Mouse (Mus musculus) E14TG2a.4 (cell line): ENCODE results near the gene Slc3a2.
"Not testable (repeated sequence)": the region's sequence is repeated elsewhere in the genome, so short reads cannot be mapped to it uniquely, and the experiment has no call there.

Experiments used
- H3K27me3 ChIP-seq: 2 replicates; pipeline ENCODE4 v1.6.1; 2014; ENCODE audit warnings: low read length, control low read depth; ENCODE audit not compliant: insufficient read depth
- H3K36me3 ChIP-seq: 2 replicates; pipeline ENCODE4 v1.6.1; 2014; ENCODE audit warnings: low read length, control low read depth; ENCODE audit not compliant: insufficient read depth
- H3K4me1 ChIP-seq: replicated peaks from 2 replicates; pipeline ENCODE4 v1.6.1; 2014; ENCODE audit warnings: low read depth, low read length, control low read depth
- H3K4me3 ChIP-seq: replicated peaks from 2 replicates; pipeline ENCODE4 v1.5.1; 2014; ENCODE audit warnings: mild to moderate bottlenecking, low read length
- H3K9me3 ChIP-seq: 2 replicates; pipeline ENCODE4 v1.6.1; 2014; ENCODE audit warnings: low read length, control low read depth
- CTCF ChIP-seq: conservative IDR thresholded peaks from 2 replicates; pipeline ENCODE4 v1.5.1; 2014; ENCODE audit warnings: low read length
- NANOG ChIP-seq: IDR thresholded peaks from 2 replicates; pipeline ENCODE4 v1.6.1; 2014; ENCODE audit warnings: borderline replicate concordance, low read length, mixed read lengths
- POU5F1 ChIP-seq: IDR thresholded peaks from 2 replicates; pipeline ENCODE4 v1.6.1; 2014; ENCODE audit warnings: low read length, borderline replicate concordance

The Slc3a2 gene

DNA sequence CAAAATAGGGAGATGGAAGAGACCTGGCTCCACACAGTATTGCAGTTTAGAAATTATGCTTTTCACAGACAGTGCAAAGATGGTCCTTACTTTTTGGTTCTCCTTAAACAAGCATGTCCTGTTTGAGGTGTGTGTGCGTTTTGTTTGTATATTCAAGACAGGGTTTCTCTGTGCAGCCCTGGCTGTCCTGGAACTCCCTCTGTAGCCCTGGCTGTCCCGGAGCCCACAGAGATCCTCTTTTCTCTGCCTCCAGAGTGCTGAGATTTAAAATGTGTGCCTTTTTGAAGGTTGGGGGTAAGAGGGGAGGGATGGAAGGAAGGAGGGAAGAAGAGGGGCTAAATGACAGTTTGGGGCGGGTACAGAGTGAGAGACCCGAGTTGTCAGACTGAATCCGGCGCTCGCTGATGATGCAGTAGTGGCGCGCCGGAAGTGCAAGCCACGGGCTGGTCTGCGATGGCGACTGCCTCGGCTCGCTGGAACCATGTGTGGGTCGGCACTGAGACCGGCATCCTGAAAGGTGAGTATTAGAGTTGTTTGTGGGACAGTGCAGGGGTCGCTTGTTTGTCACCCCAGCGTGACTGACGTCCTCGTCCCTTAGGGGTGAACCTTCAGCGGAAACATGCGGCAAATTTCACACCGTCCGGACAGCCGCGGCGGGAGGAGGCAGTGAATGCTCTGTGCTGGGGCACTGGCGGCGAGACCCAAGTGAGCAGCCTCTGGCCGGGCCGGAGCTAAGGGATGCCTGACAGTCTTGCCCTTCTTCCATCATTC is 12.4 kb upstream of the Slc3a2 start, which contains the start of gene Wdr74:
Gene Wdr74 (plus strand): TSS at position 439 of the 771 bp plus-strand sequence.
- peaks cover 49% of the 10 kb centered on the region for H3K4me1 ChIP-seq
- H3K9me3 ChIP-seq: peaks cover 9% of the 10 kb centered on the region
- H3K27me3 ChIP-seq: no peaks in the 10 kb centered on the region
- peak within 1 kb of the TSS; percentile 100 for H3K4me3 ChIP-seq
- peaks cover 39% of the 10 kb centered on the region for H3K36me3 ChIP-seq
- TF ChIP-seq CTCF (no peak), NANOG (no peak), POU5F1 (no peak)

DNA sequence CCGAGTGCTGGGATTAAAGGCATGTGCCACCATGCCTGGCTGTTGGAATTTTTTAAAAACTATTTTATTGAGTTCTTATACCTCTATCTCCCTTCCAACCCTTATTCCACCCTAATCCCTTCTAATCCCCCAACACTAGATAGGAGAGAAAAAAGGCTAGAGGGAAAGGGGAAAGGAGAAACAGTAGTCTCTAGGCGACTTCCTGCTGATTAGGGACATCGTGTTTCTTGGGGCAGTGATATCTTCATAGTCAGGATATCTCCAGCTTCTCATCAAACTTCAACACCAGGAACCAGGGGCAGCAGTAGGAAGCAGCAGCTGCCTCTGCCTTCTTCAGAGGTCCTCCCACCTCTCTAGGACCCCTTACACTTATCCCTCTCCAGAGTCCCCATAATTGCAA is 11.2 kb upstream of the Slc3a2 start:
- Histone ChIP-seq H3K36me3 (peaks cover 27% of the 10 kb centered on the region), H3K27me3 (no peaks in the 10 kb centered on the region), H3K9me3 (peaks cover 9% of the 10 kb centered on the region), H3K4me3 (no peak overlapping the region), H3K4me1 (peaks cover 40% of the 10 kb centered on the region)
- TF ChIP-seq POU5F1: no peak

DNA sequence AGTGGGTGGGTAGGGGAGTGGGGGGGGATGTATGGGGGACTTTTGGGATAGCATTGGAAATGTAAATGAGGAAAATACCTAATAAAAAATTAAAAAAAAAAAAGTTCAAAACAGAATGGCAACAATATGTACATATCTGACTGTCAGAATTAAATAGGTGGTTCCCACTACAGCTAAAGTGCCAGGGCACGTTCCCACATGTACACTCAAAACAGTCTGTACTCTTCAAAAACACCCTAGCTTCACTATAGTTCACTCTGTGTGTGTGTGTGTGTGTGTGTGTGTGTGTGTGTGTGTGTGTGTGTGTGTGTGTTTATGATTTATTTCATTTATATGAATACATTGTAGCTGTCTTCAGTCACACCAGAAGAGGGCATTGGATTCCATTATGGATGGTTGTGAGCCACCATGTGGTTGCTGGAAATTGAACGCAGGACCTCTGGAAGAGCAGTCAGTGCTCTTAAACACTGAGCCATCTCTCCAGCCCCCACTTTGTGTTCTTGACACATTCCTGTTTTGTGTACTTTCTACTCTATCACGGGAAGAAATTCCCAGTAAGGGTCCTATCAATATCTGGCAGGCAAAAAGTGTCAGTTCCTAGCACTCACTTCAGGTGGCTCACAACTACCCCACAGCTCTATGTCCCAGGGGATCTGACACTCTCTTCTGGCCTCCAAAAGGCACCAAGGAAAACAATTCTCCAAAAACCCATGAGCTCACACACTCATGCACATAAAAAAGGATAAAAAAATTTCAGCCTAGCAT is 5.3 kb upstream of the Slc3a2 start:
- H3K4me1 ChIP-seq: peaks cover 12% of the 10 kb centered on the region; the same call in 1 of the 2 replicates
- H3K4me3 ChIP-seq, H3K9me3 ChIP-seq, H3K27me3 ChIP-seq: not testable (repeated sequence)
- peaks cover 36% of the 10 kb centered on the region for H3K36me3 ChIP-seq

DNA sequence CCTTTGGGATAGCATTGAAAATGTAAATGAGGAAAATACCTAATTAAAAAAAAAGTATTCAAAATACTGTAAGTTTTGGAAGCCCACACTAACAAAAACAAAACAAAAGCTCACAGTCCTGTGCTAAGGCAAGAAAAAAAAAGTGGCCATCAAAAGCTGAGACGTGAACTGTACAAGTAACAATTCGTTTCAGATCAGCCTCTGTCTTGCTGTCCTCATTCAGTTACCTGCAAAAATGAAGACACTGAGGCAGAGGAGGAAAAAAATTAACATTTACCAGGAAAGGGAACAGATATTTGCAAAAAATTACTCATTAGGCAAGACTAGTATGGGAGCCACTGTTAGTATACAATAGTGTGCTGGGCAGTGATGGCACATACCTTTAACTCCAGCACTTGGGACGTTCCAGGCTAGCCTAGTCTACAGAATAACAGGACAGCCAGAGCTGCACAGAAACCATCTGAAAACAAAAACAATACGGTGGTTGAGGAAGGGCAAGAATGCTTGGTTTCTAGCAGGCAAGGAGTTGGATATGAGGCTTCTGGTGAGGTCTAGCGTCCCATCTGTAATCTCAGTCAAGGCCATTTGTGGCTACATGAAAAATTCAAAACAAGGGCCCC is 4.4 kb upstream of the Slc3a2 start:
- H3K36me3 ChIP-seq: peaks cover 36% of the 10 kb centered on the region
- H3K4me1 ChIP-seq: peaks cover 12% of the 10 kb centered on the region; the same call in 1 of the 2 replicates
- peaks cover 3% of the 10 kb centered on the region for H3K9me3 ChIP-seq
- H3K4me3 ChIP-seq: no peak overlapping the region
- H3K27me3 ChIP-seq: no peaks in the 10 kb centered on the region
- TF ChIP-seq NANOG (no peak), CTCF (no peak), POU5F1 (no peak)

DNA sequence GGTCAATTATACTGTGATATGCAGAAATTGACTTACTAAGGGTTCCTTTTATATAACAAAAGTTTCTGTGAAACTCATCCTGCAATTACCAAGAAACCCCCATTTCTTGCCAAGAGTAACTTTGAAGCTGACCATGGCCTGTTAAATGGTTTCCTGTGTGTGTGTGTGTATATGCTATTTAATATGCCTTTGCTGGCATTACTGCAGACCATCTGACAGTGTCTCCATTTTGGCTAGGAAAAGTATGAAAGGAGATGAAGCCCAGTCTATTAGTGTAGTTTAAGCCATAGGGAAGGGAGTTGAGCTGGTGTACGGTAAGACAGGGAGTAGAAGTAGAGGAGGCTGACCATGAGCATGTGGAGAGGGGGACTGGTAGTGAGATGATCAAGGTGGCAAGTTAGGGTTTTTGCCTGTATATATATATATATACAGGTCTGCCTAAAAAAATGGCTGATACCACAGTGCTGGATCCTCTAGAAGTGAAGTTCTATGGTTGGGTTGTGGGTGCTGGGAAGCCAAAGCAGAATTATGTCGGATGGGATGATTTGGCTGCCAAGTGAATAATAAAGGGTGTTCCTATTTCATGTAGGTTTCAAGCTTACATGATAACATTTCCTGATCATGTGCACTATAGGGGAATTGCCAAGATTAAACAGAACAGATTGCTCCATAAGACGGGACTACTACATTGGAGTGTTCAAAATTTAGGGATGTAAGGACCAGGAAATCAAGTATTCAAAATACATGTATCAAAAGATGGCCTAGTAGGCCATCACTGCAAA is 3.6 kb upstream of the Slc3a2 start:
- H3K9me3 ChIP-seq: no peaks in the 10 kb centered on the region
- no peaks in the 10 kb centered on the region for H3K27me3 ChIP-seq
- no peak for TF ChIP-seq CTCF
- TF ChIP-seq NANOG: no peak
- TF ChIP-seq POU5F1: no peak
- H3K36me3 ChIP-seq: peaks cover 36% of the 10 kb centered on the region
- H3K4me1 ChIP-seq: peaks cover 17% of the 10 kb centered on the region
- peak overlapping the region; percentile 93 for H3K4me3 ChIP-seq

DNA sequence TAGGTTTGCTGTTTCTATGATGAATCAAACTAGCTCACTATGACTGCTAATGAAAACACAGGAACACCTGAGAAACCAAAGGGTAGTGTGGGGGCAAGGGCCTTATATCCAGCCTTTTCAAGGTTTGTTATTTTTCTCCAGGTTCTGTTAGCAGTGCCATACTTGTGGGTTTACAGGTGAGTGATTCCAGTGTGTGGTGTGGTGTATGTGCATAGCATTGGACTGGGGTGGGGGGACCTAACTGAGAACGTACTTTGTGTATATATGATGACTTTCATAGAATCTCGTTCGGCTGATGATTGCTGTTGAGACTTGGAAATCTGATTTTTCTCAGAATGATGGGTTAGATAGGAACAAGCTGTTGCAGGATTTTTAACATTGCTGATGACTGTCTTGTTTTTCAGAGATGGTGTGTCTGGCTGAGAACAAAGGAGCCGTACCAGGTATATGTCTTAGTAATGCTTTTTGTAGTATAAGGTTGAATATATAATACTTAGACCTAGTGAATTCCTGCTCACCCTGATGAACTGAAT is 2.0 kb upstream of the Slc3a2 start:
- H3K4me1 ChIP-seq: peaks cover 32% of the 10 kb centered on the region
- H3K4me3 ChIP-seq: peak overlapping the region; percentile 93
- TF ChIP-seq POU5F1: no peak
- TF ChIP-seq NANOG: no peak
- no peak for TF ChIP-seq CTCF
- H3K27me3 ChIP-seq: no peaks in the 10 kb centered on the region
- no peaks in the 10 kb centered on the region for H3K9me3 ChIP-seq
- peaks cover 41% of the 10 kb centered on the region for H3K36me3 ChIP-seq

DNA sequence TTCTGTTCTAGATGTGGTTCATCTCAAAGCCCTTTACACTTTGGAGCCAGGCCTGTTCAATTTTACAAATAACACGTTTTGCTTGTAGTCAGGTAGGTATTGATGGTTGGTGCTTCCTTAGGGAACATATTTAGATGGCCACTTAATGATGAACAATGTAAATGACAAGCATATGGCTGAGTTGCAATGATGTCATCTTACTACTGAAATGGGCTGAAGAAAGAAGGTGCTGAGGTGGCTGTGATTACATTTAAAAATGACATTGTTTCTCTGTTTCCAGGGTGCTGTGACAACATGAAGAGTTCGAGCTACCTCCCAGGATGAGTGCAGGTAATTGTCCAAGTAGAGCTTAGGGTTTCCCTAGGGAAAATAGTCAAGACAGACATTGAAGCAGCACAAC is 1.2 kb upstream of the Slc3a2 start:
- Histone ChIP-seq H3K27me3 (no peaks in the 10 kb centered on the region), H3K4me1 (peaks cover 34% of the 10 kb centered on the region), H3K9me3 (no peaks in the 10 kb centered on the region), H3K4me3 (peak overlapping the region; percentile 93), H3K36me3 (peaks cover 46% of the 10 kb centered on the region)
- TF ChIP-seq NANOG (no peak), POU5F1 (no peak), CTCF (no peak)
